Mouse (Mus musculus) hematopoietic stem cell, adult 5-6 weeks (primary cell): ENCODE data around the gene Acox2. TPM values are rescaled to one million over a fixed set of nuclear protein-coding genes. Genes with fewer than 3 reads are reported as not detected.
"Not testable (repeated sequence)": the region's sequence is repeated elsewhere in the genome, so short reads cannot be mapped to it uniquely, and the experiment has no call there.

Experiments
- ATAC-seq, 2 experiments: fragments of 125-278 bp in 1 of 2; replicated peaks in 1 of 2; 2 replicates each; pipeline ENCODE4 v1.8.0; 2016 to 2017; ENCODE audit warnings: inconsistent platforms in 2 of 2, mild to moderate bottlenecking in 2 of 2, moderate number of reproducible peaks in 2 of 2, low read depth in 1 of 2, moderate TSS enrichment in 1 of 2; ENCODE audit not compliant: low FRiP score in 2 of 2, poor library complexity in 2 of 2, severe bottlenecking in 2 of 2, insufficient read depth in 1 of 2, low TSS enrichment in 1 of 2
- total RNA-seq: library from RNA; stranded (forward); fragments of 172-1452, 232-1000 nt; gene quantifications from 2 replicates; pipeline ENCODE4 v1.2.3, GENCODE M21; 2017

Gene Acox2
- not detected in 2 replicates for total RNA-seq

GRCm38 (mm10) chr14:8259166-8259565 is at the start of gene Acox2:
TSS of gene Acox2 (minus strand) at chr14:8259353.
- ATAC-seq, result 0 out of 4 replicates have a peak, but pooled peaks of 1 of the 2 experiments have one; percentile 11

GRCm38 (mm10) chr14:8308650-8309049 is 49.5 kb upstream of the Acox2 start:
- ATAC-seq, result no peak

- no peak for ATAC-seq
These were observed 47.7 kb upstream of the Acox2 start for GRCm38 (mm10) chr14:8306884-8307283.

- no peak for ATAC-seq
These were observed 45.9 kb upstream of the Acox2 start for GRCm38 (mm10) chr14:8305014-8305413.

- no peak for ATAC-seq
These were observed 44.9 kb upstream of the Acox2 start for GRCm38 (mm10) chr14:8304082-8304481.

- ATAC-seq, result no peak
These were observed 43.5 kb upstream of the Acox2 start for GRCm38 (mm10) chr14:8302687-8303086.

GRCm38 (mm10) chr14:8300281-8300680 is 41.1 kb upstream of the Acox2 start:
- ATAC-seq, result peak in 1 of 2 experiments; percentile 67; a peak in 2 of 4 replicates

GRCm38 (mm10) chr14:8297889-8298293 is 38.7 kb upstream of the Acox2 start:
- peak in 1 of 2 experiments; percentile 17; a peak in 1 of 4 replicates for ATAC-seq

- ATAC-seq, result no peak
These were observed 35.1 kb upstream of the Acox2 start for GRCm38 (mm10) chr14:8294257-8294656.

- peak; percentile 100 for ATAC-seq
These were observed 27.4 kb upstream of the Acox2 start for GRCm38 (mm10) chr14:8286595-8286994.

- ATAC-seq, result no peak
These were observed 24.6 kb upstream of the Acox2 start for GRCm38 (mm10) chr14:8283784-8284183.

GRCm38 (mm10) chr14:8271281-8271680 is 12.1 kb upstream of the Acox2 start:
- ATAC-seq, result not testable (repeated sequence)

- no peak for ATAC-seq
These were observed 5.2 kb upstream of the Acox2 start for GRCm38 (mm10) chr14:8264378-8264777.

- ATAC-seq, result no peak
These were observed 3.1 kb upstream of the Acox2 start for GRCm38 (mm10) chr14:8262242-8262641.

- ATAC-seq, result no peak
These were observed 1.1 kb upstream of the Acox2 start for GRCm38 (mm10) chr14:8260214-8260613.

GRCm38 (mm10) chr14:8258752-8259151 is 401 bp downstream of the Acox2 start:
- ATAC-seq, result peak; percentile 51 to 58; a peak in 1 of 4 replicates

GRCm38 (mm10) chr14:8258335-8258627 is 872 bp downstream of the Acox2 start:
- no peak for ATAC-seq

- no peak for ATAC-seq
These were observed 1.4 kb downstream of the Acox2 start for GRCm38 (mm10) chr14:8257521-8258334.

GRCm38 (mm10) chr14:8256881-8257280 is 2.3 kb downstream of the Acox2 start:
- ATAC-seq, result no peak
